ENCODE assay signal across 16 mouse cellular contexts in genomic region chr10:19485537-19486135, GRCm38 (mm10).
DNase-seq lines count a peak whose midpoint lies in the region; ATAC-seq lines count a peak whose summit lies in the region.
"Had no signal": no experiment of that assay in that cellular context is flagged by ENCODE, and none has a peak within 500 bp of the region (broad histone marks: within the 10 kb centered on the region; RNA-seq: fewer than 3 reads in every experiment).

No protein-coding gene starts in this region.

- peaks cover 3% of the 10 kb centered on the region; the same call in 1 of the 2 replicates for H3K4me1 ChIP-seq in lung, embryonic 16.5 days (replicated peaks; ENCODE audit: control insufficient read depth, insufficient read depth, low read length)
- H3K4me1 ChIP-seq in hindbrain, embryonic 16.5 days (ENCODE audit: control insufficient read depth, insufficient read depth, low read depth, low read length) = no peaks in the 10 kb centered on the region
- H3K4me1 ChIP-seq: heart, embryonic 10.5 days; limb, embryonic 15.5 days had no signal

- no peaks in the 10 kb centered on the region for H3K9me3 ChIP-seq in lung, embryonic 16.5 days (ENCODE audit: control insufficient read depth, low read length)
- H3K9me3 ChIP-seq in hindbrain, embryonic 16.5 days (ENCODE audit: control insufficient read depth, low read length) = no peaks in the 10 kb centered on the region
- H3K9me3 ChIP-seq: heart, embryonic 10.5 days; limb, embryonic 15.5 days; midbrain, embryonic 13.5 days had no signal

- H3K27ac ChIP-seq in lung, embryonic 16.5 days (ENCODE audit: low read length) = no peak overlapping the region
- H3K27ac ChIP-seq in hindbrain, embryonic 16.5 days (ENCODE audit: low read depth, low read length) = no peak overlapping the region
- H3K27ac ChIP-seq: heart, embryonic 10.5 days; limb, embryonic 15.5 days; midbrain, embryonic 13.5 days had no signal

- no peaks in the 10 kb centered on the region for H3K36me3 ChIP-seq in lung, embryonic 16.5 days (ENCODE audit: control insufficient read depth, insufficient read depth, low read length)
- H3K36me3 ChIP-seq in hindbrain, embryonic 16.5 days (ENCODE audit: control insufficient read depth, insufficient read depth, low read length) = no peaks in the 10 kb centered on the region
- H3K36me3 ChIP-seq: heart, embryonic 10.5 days; limb, embryonic 15.5 days; midbrain, embryonic 13.5 days had no signal

- ATAC-seq in lung, embryonic 16.5 days (ENCODE audit: low read depth) = no peak
- ATAC-seq in hindbrain, embryonic 16.5 days = no peak
- ATAC-seq: forebrain, embryonic 16.5 days; inflammation-experienced regulatory T-cells, adult 6 months; midbrain, embryonic 13.5 days had no signal

- no peak for DNase-seq in lung, postnatal 36 days
- DNase-seq in embryo, embryonic 10.5 days (ENCODE audit: low spot score) = peak; percentile 75
- peak; percentile 51 for DNase-seq in retina, embryonic 14.5 days (ENCODE audit: low spot score)
- no peak for DNase-seq in thymus, adult 18-20 months
- no peak for DNase-seq in heart, postnatal 14 days
- DNase-seq: B cell, adult 2 months; cerebellum, adult 2 months; kidney, adult 2 months; kidney, postnatal 10 days had no signal

- 28% methylated on average over 15 of the region's 15 CpGs for WGBS in lung, embryonic 16.5 days
- WGBS in hindbrain, embryonic 16.5 days = 19% methylated on average over 15 of the region's 15 CpGs

- H3K4me3 ChIP-seq in lung, embryonic 16.5 days (ENCODE audit: low read length) = no peak overlapping the region
- H3K4me3 ChIP-seq in hindbrain, embryonic 16.5 days (ENCODE audit: low read length) = no peak overlapping the region
- H3K4me3 ChIP-seq: heart, embryonic 10.5 days; limb, embryonic 15.5 days; midbrain, embryonic 13.5 days had no signal

- no peak overlapping the region for H3K9ac ChIP-seq in lung, embryonic 16.5 days (ENCODE audit: low read length)
- H3K9ac ChIP-seq in hindbrain, embryonic 16.5 days (ENCODE audit: low read depth, low read length) = no peak overlapping the region
- H3K9ac ChIP-seq: limb, embryonic 15.5 days; midbrain, embryonic 13.5 days had no signal

- H3K4me2 ChIP-seq in lung, embryonic 16.5 days (ENCODE audit: low read depth, low read length) = 0 out of 2 replicates have a peak overlapping the region, but pooled peaks have one; percentile 14
- peak overlapping the region; percentile 18 for H3K4me2 ChIP-seq in hindbrain, embryonic 16.5 days (ENCODE audit: low read length)
- H3K4me2 ChIP-seq: limb, embryonic 15.5 days; midbrain, embryonic 13.5 days had no signal

- intact Hi-C loops in heart, postnatal 14 days (cut with DNase I) = no loop called here

- no peaks in the 10 kb centered on the region for H3K27me3 ChIP-seq in lung, embryonic 16.5 days (ENCODE audit: control insufficient read depth, insufficient read depth, low read depth, low read length)
- peaks cover 37% of the 10 kb centered on the region for H3K27me3 ChIP-seq in hindbrain, embryonic 16.5 days (replicated peaks; ENCODE audit: control insufficient read depth, insufficient read depth, low read length)
- H3K27me3 ChIP-seq: limb, embryonic 15.5 days had no signal

Comparison
In these comparisons a context has a peak if more than half of its experiments do, and no peak if none do; other contexts are left out.
1. DNase-seq: peak in embryo, embryonic 10.5 days (single experiment) and retina, embryonic 14.5 days (single experiment); none in lung, postnatal 36 days (single experiment), thymus, adult 18-20 months (0 of 2) and heart, postnatal 14 days (0 of 2).